Mouse (Mus musculus) urinary bladder, postnatal 25 days (tissue): ENCODE data around the gene Ptdss2.

Experiments
- DNase-seq: peaks from one replicate; pipeline ENCODE4 v3.0.0; 2022; ENCODE audit warnings: low spot score

Gene Ptdss2

GRCm38 (mm10) chr7:141122245-141122644 lies at the start of gene Ptdss2:
Gene Ptdss2 (plus strand): TSS chr7:141122382.
- DNase-seq, result no peak

DNA sequence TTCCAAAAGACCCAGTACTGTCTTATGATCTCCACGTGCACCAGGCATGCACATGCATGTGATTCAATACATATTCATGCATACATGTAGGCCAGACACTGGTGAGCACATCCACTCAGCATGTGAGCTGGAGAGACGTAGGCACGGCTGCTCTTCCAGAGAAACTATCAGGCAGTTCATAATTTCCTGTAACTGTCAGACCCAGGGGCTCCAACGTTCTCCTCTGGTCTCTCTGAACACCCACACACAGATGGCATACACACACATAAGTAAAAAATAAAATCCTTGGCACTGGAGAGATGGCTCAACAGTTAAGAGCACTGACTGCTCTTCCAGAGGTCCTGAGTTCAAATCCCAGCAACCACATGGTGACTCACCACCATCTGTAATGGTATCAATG lies 48.4 kb upstream of the Ptdss2 start:
- DNase-seq, result no peak

DNA sequence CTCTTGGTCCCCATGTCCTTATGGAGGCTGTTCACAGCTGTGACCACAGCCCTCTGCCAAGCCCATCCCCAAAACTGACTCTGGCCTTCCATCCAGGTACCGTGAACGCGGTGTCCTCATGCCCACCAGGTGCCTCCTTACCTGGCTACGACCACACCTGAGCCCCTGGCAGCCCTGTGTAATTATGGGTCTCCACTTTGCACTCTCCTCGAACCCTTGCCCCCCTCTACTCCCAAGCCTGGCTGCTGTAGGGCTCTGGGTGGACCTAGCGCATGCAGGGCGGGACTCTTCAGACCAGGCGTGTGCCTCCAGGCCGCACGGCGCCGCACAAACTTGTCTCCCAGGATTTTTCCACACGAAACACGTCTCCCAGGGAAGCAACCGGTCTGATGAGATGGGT lies 44.3 kb upstream of the Ptdss2 start, which contains the start of gene Pkp3:
Pkp3 (plus strand) TSS at position 378 of the 400 bp plus-strand sequence.
- DNase-seq, result no peak

DNA sequence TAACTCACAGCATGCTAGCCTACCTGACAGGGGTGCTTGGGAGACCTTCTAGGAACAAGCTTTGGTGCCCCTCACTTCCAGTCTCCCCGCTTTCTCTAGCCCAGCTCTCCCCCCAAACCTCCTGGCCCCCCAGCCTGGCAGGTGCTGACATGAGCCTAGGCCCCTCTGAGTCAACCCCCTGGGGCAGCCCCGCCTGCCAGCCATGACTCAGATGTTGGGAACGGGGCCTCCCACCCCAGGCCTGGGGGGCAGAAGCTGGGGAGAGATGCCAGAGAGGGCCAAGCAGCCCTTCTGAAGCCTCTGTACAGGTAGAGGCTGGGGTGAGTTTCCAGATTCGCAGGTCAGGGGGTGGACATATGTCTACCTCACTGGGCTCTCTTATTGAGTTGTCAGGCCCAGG lies 43.3 kb upstream of the Ptdss2 start:
- peak; percentile 44 for DNase-seq

- peak; percentile 43 for DNase-seq
These were observed 42.4 kb upstream of the Ptdss2 start for GRCm38 (mm10) chr7:141079481-141080449.

DNA sequence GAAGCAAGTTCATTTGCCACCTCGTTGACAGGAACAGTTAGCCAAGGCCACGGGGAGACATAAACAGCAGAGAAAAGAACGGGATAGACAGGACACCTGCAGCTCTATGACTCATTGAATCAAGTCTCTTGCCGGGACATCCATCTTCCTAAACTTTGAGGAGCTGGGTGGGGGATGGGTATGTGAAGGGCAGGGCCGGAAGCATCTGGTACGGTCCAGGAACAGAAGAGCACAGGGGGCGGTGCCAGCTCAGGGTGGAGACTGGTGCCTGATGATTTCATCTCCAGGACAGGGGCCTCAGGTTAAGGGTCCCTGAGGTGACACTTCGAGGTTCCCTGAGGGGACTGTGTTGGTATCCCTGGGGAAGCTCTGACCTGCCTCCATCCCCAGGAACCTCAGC lies 34.3 kb upstream of the Ptdss2 start:
- no peak for DNase-seq

GRCm38 (mm10) chr7:141088473-141088872 lies 33.7 kb upstream of the Ptdss2 start:
- DNase-seq, result no peak

GRCm38 (mm10) chr7:141090228-141090627 lies 32.0 kb upstream of the Ptdss2 start:
- DNase-seq, result no peak

GRCm38 (mm10) chr7:141092051-141092735 lies 30.0 kb upstream of the Ptdss2 start:
- DNase-seq, result peak; percentile 74

- no peak for DNase-seq
These were observed 28.2 kb upstream of the Ptdss2 start for GRCm38 (mm10) chr7:141093950-141094349.

DNA sequence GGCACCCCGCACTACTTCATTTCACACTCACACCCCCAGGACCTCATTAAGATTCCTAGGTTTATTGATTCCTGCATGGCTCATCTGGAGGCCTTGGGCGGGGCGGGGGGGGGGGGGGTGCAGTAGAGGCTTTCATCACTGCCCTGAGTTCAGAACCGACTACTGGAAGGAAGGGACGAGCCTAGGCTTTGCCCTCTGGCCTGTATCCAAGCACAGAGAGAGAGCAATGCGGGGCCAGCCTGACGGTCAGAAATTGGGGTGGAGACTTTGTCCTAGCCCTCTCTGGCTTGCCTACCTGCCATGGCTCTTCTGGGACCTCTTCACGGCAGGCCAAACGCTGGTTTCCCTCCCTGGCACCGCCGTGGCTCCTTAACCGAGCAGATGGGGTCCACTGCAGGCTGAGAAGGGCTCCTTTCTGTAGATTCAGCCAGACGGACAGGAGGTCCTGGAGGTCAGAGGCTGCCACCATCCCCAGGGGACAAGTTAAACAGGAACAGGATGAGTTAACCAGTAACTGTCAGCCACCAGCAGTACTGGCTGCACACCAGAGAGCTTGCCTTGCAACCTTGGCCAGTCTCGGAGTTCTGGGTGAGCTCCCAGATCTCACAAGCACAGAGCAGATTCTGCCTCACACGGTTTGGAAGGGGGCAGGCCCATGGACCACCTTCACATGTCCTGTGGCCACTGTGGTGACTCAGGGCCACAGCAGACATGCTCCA lies 27.5 kb upstream of the Ptdss2 start:
- DNase-seq, result no peak

DNA sequence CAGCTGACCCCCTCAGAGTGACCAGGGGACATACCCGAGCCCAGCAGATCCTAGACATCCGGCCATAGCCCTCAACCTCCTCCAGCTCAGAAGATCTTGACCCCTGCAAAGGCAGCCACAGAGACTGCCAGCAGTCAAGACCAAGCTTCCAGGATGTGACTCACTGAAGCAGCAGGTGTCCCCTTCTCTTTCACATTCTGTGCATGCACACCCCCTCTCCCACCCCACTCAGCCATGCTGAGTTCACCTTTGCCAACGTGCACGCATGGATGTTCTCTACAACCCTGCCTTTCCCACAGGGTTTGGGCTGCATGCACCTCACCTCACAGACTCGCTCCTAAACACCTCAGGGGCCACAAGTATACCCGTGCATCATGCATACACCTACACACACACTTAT lies 26.2 kb upstream of the Ptdss2 start:
- DNase-seq, result no peak

DNA sequence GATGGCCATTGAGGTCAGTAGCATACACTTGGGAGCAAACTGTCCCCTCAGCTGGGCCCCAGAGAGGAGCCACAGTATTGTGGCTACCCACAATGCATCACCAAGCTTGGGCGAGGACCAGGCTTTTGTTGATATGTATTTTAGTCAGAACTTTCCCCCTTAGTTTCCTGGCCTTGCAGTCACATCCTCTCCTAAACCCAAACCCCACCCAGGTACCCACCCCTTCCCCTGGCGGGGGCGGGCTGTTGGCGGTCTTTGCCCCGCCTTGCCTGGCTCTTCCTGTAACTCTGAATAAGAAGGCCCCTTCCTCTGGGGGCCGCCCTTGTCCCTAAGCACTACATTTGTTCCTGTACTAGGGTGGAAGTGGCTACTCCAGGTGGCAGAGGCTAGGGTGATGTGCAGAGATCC lies 25.5 kb upstream of the Ptdss2 start:
- DNase-seq, result no peak

DNA sequence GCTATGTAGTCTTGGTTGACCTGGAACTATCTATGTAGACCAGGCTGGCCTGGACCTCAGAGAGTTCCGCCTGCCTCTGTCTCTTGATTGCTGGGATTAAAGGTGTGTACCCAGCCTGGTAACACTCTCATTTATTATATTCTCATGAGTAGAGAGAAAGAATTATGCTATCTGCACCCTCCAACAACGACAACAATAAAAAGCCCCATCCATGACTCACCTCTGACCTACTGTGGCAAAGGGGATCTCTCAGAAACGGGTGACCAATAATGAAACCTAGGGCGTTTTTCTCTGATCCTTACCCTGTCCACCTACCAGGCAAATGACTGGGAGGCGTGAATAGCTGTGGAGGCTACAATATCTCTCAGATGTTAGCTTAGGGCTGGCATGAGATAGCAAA lies 25.0 kb upstream of the Ptdss2 start:
- no peak for DNase-seq

- DNase-seq, result peak; percentile 51
These were observed 22.1 kb upstream of the Ptdss2 start, which contains the start of gene Sigirr for GRCm38 (mm10) chr7:141099911-141100691. Gene Sigirr (minus strand): TSS chr7:141100572.

DNA sequence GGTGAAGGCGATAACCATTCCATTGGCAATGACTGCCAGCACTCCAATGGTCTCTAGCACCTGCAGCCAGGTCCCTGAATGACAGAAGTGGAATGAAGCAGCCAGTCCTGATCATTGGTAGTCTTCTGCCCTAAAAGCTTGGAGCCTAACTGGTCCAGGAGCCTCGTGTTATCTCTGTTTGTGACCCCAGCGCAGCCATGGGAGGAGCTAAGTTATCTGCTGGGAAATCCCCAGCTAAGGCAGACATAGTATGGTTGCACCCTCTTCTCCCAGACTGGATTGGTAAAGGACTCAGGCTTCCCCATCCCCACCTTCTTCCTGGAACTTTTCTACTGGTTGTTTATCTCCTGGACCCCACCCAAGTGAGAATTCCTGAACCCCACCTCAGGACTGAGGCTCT lies 19.0 kb upstream of the Ptdss2 start:
- no peak for DNase-seq

DNA sequence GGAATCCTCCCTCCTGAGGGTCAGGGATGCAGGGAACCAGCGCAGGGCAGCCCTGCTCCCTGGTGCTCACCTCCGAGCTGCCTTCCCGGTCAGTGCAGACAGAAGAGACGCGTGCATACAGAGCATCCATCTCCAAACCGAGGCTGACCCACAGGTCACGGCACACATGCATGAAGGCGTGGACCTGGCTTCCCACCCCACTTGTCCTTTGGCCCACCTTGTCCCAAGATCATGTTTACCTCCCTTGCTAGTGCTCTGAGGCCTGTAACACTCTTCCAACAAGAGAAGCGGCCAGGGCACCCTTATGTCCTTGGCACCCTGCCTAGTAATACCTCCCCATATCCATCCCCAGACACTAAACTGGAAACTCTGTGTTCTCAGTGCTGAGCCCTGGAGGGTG lies 6.3 kb upstream of the Ptdss2 start:
- no peak for DNase-seq

DNA sequence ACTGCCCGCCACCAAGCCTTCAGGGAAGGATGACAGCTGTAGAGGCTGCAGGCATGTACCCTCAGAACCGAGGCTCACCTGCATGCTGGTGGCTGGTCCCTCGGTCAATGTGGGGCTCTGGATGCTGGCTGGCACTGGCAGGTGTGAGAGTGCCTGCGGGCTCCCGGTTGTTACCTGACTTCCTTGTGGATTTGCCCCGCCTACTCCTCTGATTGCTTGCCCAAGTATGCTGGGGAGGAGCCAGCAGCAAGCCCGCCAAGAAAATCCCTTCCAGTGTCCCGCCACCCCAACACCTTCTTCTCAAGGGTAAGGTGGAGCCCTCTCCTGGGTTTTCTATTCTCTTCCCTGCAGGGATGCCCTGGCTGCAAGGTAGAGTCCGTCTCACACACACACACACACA lies 4.5 kb upstream of the Ptdss2 start, which contains the start of gene Ano9:
Ano9 (minus strand) TSS at position 171 of the 400 bp plus-strand sequence.
- peak; percentile 27 for DNase-seq

DNA sequence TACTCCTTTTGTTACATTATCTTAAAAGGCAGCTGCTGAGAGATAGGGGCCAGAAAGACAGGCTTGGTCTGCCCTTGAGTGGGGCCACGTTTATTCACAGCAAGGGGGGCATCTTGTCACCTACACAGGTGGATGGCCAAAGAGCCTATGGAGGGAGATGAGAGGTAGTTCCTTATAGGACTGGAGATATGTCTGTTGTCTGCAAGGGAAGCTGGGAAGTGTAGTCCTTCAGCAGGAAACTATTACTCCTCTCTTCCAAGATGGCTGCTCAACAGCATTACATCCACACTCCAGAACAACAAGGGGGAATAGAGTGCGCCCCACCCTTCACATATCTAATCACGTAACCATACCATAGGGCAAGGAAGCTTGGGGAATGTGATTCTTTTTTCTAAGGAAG lies 2.7 kb upstream of the Ptdss2 start:
- no peak for DNase-seq

GRCm38 (mm10) chr7:141120605-141121004 lies 1.6 kb upstream of the Ptdss2 start:
- DNase-seq, result no peak

DNA sequence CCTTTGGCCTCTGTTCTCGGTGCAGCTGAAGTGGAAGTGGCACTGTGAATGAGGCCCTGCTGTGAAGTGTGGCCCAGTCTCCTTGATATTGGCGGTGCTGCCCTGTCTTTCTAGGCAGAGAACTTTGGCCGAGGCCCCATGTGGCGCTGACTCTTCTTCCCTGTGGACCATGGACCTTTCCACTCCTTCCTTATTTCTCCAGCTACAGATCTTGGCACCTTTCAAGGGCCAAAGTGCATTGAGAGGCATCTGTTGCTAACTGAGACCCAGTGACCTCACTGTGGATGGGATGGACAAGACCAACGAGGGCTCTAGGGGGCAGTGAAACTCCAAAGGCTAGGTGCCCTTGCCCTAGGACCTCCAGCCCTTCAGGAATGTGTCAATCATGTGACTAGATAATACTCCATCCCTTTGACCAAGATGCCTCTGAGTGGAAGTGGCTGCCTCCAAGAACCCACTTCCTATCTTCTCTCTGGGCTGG lies 1.1 kb upstream of the Ptdss2 start:
- no peak for DNase-seq
